Mouse (Mus musculus): ENCODE measurements at regions not wholly inside any gene's neighbourhood (a gene's known extent, or its start where the extent isn't known, plus 50 kb on each side); places are given as distances from the start of the nearest gene placed in this dataset.

DNA sequence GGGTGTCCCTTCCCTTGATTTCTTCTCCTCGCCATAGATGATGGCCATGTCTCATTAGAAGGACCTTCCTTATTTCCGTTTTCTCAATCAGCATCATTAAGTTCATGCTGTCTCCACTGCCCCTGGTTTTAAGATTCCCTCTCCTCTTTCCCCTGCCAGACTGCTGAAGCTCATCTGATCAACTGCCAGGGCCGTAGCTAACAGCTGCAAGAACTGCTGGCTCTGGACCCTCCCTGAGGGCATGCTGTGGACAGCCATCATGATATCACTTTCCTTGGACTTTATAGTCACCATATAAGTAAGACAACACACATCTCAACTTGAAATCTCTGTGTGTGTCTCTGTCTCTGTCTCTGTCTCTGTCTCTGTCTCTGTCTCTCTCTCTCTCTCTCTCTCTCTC is 123.8 kb upstream of the Rbms3 start:
- TF ChIP-seq CTCF (IDR thresholded peaks at IDR 0.05) (no peak), EP300 (IDR thresholded peaks at IDR 0.05) (no peak)

All from lung, postnatal 0 days (tissue).